Mouse (Mus musculus) lung, postnatal 10 days (tissue): ENCODE measurements around the gene Cdc37l1.
A peak's percentile ranks its signal among the peaks of the same experiment; 100 is the strongest.
"Not testable (repeated sequence)": the region's sequence is repeated elsewhere in the genome, so short reads cannot be mapped to it uniquely, and the experiment has no call there.

Experiments used
- DNase-seq: peaks from one replicate; pipeline ENCODE4 v3.0.0; 2021

The Cdc37l1 gene

DNA sequence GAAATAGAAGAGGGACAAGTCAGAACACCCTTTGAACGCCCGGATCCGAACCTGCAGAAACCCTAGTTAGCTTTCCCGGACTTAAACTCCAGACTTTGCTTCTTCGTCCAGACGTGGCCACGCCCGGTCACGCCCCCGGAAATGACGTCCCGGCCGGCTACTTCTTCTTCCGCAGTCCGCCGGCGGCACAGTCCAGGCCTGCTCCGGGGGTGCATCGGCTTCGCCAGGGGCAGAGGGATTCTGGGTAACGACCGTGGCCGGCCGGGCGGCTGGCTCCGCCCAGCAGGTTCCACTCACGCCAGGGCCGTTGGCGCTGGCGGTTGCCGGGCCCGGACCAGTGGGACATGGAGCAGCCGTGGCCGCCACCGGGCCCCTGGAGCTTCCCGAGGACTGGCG is at the start of gene Cdc37l1:
Gene Cdc37l1, plus strand, starts transcription at position 159 of the 396 bp plus-strand sequence.
- DNase-seq = peak; percentile 99

DNA sequence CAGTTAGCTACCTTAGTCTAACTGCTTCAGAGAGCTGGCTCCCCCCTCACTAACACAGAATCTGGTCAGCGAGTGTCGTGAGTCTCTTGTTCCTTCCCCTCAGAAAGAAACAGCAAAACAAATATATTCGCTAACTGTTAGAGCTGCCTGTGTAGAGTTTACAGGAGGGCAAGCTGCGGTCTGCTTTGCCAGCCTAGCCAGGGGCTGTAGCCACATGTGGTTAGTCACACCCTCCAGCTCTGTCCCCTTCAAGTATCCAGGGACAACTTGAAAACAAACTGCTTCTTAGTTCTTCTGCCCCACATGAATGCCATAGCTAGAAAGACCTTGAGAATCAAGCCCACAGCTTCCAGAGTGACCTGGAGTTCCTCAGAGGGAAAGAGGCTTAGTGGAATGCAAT is 48.9 kb upstream of the Cdc37l1 start:
- no peak for DNase-seq

DNA sequence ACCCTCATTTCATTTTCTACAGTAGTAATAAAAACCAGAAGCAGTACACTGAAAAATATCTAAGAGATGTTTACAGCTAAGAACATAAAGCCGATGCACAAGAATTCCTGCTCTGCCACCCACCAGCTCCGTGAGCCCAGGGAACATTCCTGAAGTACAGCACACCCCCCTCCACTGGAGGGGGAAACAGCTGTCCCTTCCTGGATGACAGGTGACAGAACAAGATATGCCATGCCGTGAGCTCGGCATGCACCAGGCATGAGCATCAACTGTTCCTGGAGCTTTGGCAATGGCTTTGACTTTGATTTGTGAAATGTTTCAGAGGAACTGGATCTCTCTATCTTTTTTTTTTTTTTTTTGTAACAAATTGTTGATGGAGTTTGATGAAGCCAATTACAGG is 43.4 kb upstream of the Cdc37l1 start:
- DNase-seq = no peak

DNA sequence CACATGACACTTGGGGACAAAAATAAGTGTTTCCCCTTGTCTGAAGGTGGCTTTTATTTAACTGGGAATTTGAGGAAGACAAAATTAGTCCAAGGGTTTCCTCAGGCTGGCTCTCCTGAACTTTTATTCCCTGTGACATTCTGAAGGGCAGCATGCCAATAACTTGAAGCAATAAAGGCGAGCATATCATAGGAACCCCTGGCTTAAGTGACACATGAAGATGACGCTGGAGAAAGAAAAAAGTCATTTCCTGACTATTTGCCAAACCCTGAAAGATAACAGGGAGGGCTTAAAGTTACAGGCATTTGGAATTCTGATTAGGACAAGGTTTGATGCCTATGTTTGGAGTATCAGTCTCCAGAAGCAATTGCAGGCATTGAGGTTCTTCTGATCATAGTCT is 42.8 kb upstream of the Cdc37l1 start:
- DNase-seq = no peak

DNA sequence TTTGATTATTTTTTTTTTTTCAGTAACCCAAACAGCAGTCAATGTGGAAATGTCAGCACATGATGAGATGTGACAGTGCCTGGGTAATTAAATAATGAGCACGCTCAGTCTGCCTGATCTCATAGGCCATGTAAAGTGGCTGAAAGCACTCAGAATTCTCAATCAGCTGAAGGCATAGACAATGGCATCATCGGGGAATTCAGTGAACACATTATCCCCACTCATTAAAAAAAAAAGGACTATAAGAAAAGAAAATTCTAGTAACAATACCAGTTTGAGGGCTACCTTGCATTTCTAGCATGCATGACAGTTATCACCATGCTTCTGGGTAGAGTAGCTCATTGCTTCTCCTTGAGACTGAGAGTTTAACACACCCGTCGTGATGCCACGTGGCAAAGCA is 38.9 kb upstream of the Cdc37l1 start:
- DNase-seq = no peak

DNA sequence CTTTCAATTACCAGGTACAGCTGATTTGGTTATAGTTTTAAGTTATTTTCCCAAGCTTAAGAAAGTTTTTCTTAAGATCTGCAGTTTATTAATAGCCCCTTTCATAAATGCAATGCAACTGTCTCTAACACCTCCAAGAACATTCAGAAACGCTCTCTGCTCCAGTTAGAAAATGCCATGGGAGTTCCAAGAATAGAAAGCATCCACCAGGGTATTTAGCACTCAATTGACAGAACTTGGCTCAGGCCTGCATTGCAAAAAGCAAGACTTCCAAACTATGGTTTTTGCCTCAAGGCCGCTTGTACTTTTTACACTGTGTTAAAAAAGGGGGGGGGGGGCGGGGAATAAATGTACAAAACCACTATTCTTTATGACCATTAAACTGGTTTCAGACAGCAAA is 27.0 kb upstream of the Cdc37l1 start:
- DNase-seq = peak; percentile 54

DNA sequence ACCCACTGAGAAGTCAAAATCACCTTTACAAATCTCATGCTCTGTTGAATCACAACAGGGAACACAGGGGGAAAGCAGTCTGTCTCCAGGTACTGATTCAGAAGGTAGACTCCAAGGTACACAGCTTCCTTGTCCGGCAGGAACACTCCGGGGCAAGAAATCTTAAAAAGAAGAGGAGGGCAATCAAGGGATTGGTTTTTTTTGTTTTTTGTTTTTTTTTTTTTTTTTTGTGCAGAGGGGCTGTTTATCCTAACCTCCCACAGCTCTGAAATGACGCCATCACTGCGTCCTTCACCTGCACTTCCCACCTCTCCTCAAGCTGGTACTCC is 26.7 kb upstream of the Cdc37l1 start:
- no peak for DNase-seq

DNA sequence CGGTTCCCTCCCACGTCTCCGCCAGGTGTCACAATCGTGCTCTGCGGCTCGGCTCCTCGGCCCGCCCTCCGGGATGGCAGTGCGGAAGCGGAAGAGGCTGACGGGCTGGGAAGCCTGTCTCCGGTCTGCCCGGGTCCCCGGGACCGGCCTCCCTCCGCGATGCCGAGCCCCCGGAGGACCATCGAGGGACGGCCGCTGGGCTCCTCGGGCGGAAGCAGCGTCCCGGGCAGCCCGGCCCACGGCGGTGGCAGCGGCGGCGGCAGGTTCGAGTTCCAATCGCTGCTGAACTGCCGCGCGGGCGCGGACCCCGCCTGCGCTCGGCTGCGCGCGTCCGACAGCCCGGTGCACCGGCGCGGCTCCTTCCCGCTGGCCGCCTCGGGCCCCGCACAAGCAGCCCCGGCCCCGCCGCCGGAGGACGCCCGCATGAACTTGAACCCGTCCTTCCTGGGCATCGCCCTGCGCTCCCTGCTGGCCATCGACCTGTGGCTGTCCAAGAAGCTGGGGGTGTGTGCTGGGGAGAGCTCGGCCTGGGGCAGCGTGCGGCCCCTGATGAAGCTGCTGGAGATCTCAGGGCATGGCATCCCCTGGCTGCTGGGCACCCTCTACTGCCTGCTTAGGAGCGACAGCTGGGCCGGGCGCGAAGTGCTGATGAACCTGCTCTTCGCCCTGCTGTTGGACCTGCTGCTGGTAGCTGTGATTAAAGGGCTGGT is 26.2 kb upstream of the Cdc37l1 start, which contains the start of gene Plpp6:
Gene Plpp6, plus strand, starts transcription at position 112 of the 710 bp plus-strand sequence.
- DNase-seq = peak; percentile 90

DNA sequence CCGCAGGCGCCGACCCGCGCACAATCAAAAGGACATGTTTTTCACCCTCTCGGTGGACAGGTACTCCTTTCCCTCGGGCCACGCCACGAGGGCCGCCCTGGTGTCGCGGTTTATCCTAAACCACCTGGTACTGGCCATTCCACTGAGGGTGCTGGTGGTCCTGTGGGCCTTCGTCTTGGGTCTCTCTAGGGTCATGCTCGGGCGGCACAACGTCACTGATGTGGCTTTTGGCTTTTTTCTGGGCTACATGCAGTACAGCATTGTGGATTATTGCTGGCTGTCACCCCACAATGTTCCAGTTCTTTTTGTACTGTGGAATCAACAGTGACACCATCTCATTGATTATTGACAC is 25.6 kb upstream of the Cdc37l1 start:
- DNase-seq = no peak

DNA sequence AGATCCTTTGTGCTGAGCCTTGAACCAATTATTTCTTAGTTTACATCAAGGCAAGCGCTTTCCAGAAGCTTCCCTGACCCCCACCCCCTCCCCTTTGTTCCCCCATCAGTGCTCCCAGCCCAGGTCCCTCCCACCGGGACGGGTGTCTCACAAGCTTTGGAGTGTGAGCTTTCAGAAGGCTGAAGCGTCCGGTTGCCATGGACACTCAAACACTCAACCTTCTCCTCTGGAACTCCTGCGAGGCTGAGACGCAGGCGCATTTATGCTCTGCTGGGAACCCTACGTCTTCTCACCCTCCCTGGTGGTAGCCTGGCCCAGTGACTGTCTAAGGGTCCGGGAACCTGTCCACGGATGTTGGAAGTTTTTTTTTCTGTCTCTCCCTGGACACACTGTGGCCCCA is 22.5 kb upstream of the Cdc37l1 start, which contains the start of gene 4430402I18Rik:
Gene 4430402I18Rik, minus strand, starts transcription at position 149 of the 400 bp plus-strand sequence.
- DNase-seq = peak; percentile 40

DNA sequence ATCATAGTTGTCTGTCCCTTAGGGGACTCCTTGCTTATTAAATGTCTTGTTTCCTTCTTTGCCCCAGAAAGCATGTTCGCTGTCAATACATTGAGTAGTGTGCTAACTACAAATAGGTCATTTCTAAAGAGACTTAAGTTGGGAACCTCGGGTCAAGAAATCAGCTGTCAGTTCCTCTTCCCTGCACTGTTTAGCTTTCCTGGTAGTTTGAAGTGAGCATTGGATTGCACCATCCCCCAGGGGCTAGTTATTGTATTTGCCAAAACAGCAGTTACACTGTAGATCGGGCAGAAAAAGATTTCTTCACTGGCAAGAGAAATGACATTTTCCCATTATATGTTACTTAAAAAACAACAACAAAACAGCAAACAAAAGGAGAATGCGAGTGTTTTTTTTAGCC is 22.0 kb upstream of the Cdc37l1 start:
- DNase-seq = no peak

DNA sequence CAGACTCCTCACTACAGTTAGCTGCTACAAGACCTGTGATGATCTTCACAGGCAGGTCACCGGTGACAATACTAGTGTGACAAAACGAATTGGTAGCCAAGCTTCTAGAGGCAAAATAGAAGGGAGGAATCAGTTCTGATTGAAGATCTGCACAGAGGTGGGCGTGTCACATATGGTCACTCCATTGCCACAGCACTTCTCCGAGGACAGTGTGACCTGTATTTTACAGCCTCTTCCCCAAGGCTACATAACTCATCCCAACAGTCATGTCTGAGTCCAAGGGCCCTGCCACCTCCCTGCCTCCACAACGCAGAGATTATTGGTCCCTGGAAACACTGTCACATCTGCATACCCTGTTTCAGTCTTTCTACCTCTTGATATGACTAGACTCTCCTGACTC is 20.9 kb upstream of the Cdc37l1 start:
- DNase-seq = no peak

DNA sequence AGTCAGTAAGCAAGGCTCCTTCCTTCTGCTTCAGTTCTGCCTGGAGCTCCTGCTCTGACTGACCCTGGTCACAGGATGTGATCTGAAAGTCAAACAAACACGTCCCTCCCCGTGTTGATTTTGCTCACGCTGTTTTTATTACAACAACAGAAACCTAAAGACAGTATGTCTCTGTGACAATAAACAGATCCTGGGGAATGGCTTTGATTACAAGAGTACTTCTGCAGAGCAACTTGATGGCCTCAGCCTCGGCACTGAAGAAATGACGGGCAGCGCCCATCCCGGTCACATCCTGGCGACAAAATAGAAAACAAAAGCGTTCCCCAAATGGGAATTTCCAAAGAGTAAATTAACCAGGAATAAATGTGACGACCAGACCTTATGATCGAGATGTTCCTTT is 19.9 kb upstream of the Cdc37l1 start:
- peak; percentile 21 for DNase-seq

DNA sequence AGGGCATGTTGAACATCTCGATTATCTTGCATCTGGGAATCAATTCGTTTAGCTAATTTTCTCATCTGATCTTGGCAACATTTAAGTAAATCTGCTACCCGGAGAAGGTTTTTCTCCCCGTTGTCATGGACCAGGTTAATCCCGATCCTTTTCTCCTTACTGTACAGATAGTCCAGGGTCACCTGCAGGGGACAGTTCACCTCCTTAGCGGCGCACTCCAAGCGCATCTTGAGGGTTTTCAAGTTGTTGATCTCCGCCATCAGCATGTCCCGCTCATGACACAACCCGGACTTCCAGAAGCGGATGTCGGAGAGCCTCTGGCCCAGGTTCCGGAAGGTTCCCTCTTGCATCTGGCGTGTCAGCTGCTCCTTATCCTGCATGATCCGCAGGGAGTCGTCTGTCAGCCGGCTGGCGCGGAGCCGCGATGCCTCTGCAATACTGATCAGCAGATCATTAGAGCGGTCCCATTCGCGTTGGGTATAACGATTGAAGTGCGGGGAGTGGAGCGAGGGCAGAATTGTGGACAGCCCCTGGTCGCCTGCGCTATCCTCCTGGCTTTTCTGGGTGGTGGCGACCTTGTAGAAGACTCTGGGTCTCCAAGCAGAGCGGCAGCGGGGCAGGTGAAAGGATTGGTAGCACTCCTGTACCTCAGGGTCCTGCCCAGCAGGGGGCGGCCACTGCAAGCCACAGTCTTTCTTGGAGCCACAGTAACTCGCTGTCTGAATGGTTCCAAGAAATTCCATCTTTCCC is 15.1 kb upstream of the Cdc37l1 start:
- DNase-seq = peak; percentile 83

DNA sequence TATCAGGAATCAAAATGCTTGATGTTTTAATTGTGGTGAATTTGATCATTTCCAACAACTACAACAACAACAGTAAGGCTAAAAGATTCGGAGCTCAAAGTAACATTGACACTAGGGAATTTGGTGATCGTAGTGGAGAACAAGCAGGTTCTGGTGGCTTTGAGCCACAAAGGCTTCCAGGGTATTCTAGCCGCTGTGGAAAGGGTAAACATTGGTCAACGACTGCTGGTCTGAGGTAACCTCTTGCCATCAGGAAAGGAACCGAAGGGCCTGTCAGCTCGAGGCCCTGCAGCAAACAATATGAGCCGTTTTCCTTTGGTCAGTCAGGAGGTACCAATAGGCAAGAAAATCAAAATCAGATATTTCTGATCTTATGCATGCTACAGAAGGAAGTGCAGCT is 7.5 kb upstream of the Cdc37l1 start:
- no peak for DNase-seq

DNA sequence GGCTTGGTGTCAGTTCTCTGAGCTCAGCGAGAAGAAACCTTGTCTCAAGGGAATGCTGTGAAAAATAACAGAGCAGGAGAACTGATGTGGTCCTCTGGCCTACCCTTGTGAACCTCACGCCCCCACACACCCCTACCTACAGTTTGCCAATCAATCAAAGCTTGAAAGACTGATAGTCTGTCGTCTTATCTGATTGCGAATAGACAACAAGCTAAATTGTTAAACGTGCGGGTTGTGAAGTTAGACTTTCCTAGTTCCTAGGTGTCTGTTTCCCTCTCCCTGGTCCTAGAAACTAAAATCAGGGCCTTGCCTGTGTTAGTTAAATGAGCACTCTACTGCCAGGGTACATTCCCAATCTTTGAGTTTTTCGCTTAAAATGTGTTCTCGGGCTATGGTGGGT is 637 bp upstream of the Cdc37l1 start:
- no peak for DNase-seq

DNA sequence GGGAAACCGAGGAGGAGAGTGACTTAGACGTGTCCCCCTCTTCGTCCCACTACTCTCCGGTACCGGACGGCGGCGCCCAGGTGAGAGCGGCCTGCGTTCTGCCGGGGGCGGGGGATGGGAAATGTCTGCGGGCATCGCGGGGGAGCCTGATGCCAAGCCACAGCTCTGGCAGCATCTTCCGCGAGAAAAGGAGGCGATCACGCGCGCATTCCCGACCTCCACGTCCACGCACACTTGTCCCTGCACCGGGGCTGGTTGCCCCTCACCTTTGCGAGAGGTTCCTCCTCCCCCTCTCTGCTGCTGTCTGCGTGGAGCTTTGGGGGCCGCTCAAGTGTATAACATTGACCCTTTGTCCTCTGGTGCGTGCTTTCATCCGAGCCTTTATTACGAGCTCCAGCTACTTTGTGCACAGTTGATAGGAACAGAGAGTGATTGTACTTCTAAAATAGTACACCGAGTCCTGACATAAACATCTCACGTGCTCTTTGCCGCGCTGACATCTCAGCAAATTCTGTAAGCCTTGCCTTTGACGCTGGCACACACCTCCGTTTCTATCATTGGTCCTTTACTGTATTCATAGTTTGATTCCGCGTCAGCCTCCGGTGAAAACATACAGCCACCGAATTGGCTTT is 554 bp downstream of the Cdc37l1 start:
- no peak for DNase-seq

DNA sequence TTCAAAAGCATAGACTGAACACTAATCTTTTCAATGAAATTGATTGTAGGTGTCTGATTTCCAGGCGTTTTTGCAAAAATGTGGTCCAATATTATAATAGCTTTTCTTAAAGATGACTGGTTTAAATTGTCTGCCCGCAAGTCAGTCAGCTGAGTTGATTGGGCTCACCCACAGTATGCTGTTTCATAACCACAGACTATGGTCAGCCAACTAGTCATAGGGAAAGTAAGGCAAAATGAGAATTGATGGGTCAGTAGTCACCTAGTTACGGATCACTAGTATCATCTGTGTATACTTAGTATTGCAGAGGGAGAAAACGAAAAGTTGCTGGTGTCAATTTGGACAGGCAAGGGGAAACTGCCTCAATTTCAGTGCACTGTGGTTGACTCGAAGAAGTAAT is 1.2 kb downstream of the Cdc37l1 start:
- DNase-seq = no peak

DNA sequence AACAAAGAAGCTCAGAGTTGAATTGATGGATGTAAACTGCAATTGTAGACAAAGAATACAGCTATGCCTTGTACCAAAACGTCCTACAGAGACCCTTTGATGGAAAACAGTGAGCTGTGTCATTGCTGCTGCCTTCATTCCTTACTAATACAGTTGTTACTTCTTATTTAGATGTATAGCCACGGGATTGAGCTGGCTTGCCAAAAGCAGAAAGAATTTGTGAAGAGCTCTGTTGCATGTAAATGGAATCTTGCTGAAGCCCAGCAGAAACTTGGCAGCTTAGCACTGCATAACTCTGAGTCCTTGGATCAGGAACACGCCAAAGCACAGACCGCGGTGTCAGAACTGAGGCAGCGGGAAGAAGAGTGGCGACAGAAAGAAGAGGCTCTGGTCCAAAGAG is 4.7 kb downstream of the Cdc37l1 start:
- peak; percentile 54 for DNase-seq

DNA sequence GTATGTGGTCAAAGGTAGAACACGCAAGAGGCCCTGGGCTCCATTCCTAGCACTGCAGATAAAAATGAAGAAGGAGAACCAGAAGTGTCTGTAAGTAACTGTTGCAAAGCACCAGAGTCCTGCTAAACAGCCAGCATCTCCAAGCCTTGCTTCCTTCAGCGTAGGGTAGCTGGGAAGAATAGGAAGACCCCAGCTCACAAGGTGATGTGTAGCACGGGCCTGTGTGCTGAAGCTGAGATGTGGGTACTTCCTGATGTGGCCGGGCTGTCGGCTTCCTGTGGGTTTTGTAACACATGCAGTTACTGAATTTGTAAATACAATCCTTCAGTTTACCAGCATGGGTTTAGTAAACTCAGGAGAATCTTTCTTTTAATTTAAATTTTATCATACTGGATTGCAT is 5.2 kb downstream of the Cdc37l1 start:
- no peak for DNase-seq

DNA sequence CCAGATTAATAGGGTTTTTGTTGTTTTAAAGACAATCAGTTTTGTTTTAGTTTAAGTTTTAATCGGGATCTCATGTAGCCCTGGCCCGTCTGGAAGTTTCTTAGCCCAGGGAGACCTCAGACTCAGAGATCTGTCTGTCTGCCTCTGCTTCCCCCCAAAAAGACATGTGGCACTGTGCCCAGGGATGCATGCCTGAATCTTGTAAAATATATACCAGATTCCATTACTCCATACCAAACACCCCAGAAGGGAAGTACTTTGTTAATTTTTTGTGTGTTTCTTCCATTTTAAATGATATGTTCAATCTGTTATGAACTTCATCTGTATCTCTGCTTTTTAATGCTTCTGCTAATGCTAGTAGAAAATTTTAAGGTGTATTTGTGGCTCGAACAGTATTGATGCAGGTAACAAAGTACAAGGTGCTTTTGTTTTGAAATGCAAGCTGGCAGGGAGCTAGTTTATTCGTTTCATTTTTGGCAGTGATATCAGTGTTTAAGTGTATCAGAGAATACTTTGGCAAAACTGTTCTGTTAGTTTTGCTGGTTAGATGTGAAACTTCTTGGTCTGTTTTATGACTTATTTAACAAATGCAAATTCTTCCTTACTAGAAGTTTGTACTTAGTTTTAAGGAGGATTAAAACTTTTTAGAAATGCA is 8.0 kb downstream of the Cdc37l1 start:
- DNase-seq = no peak

DNA sequence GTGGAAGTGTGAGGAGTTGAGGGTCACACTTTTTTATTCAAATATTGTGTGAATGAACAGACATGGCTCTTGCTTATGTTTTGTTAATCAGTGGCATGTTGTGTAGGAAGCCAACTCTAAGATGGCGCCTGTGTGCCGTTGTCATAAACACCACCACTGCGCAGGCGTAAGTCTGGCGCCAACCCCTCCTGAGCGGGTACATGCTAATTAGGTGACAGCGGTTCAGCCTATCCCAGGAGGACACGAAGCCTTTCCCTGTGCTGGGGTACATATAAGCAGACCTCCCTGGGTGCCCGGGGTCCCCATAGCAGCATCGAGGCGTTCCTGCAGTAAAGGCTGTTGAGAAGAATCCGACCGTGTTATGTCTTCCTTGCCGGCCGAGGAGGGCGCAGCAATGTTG is 10.2 kb downstream of the Cdc37l1 start:
- not testable (repeated sequence) for DNase-seq

DNA sequence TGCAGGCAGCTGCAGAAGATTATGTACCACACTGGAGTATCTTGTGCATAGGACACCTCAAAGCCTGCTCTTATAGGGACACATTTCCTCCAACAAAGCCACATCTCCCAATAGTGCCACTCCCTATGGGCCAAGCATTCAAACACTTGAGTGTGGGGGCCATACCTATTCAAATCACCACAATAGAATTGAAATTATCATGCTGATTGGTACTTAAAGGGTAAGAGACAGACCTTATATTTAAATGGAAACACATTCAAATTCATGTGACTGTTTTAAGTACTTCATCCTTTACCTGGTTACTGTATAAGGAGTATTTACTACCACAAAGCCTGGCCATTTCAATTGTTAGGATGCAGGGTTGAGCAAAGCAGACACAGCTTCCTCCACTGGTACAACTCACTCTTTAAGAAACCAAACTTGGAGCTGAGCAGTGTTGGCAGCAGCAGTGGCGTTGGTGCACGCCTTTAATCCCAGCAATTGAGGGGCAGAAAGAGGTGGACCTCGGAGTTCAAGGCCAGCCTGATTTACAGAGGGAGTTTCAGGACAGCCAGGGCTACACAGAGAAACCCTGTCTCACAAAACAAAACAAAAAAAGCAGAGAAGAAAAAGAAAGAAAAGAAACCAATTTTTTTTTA is 18.0 kb downstream of the Cdc37l1 start:
- no peak for DNase-seq
